Mouse (Mus musculus) heart, embryonic 11.5 days (tissue): ENCODE results near the gene Cnot11. TPM values are rescaled to one million over a fixed set of nuclear protein-coding genes. Genes with fewer than 3 reads are reported as not detected.

ENCODE experiments used
- ATAC-seq: fragments of 200-750 bp; cut with Nextera tagmentation; replicated peaks from 2 replicates; pipeline ENCODE4 v1.8.0; 2017; ENCODE audit warnings: moderate library complexity; ENCODE audit not compliant: insufficient number of reproducible peaks, low FRiP score, low TSS enrichment
- H3K27ac ChIP-seq: fragments of 300-500 bp; sonication (generic); 2 replicates; pipeline ENCODE4 v1.5.1; 2014; ENCODE audit warnings: mild to moderate bottlenecking, low read depth, low read length
- H3K27me3 ChIP-seq: fragments of 300-500 bp; sonication (generic); 2 replicates; pipeline ENCODE4 v1.6.1; 2014; ENCODE audit warnings: mild to moderate bottlenecking, low read length, mixed read lengths; ENCODE audit not compliant: control insufficient read depth, insufficient read depth
- H3K36me3 ChIP-seq: fragments of 300-500 bp; sonication (generic); 2 replicates; pipeline ENCODE4 v1.6.1; 2014; ENCODE audit warnings: mild to moderate bottlenecking, low read length, moderate library complexity, mixed read lengths; ENCODE audit not compliant: control insufficient read depth, insufficient read depth
- H3K4me1 ChIP-seq: fragments of 300-500 bp; sonication (generic); 2 replicates; pipeline ENCODE4 v1.6.1; 2014; ENCODE audit warnings: low read length; ENCODE audit not compliant: control insufficient read depth, insufficient read depth
- H3K4me2 ChIP-seq: fragments of 300-500 bp; sonication (generic); 2 replicates; pipeline ENCODE4 v1.6.1; 2014; ENCODE audit warnings: mild to moderate bottlenecking, moderate library complexity
- H3K4me3 ChIP-seq: fragments of 300-500 bp; sonication (generic); 2 replicates; pipeline ENCODE4 v1.5.1; 2014; ENCODE audit warnings: low read depth, low read length
- H3K9ac ChIP-seq: fragments of 300-500 bp; sonication (generic); 2 replicates; pipeline ENCODE4 v1.6.1; 2014; ENCODE audit warnings: mild to moderate bottlenecking, low read depth, low read length, moderate library complexity
- H3K9me3 ChIP-seq: fragments of 300-500 bp; sonication (generic); replicated peaks from 2 replicates; pipeline ENCODE4 v1.6.1; 2016; ENCODE audit warnings: low read length; ENCODE audit not compliant: control insufficient read depth
- WGBS: fragments of 180-500 bp; shearing (Covaris S2); extraction: QIAGEN DNeasy Blood & Tissue Kit; methylation state at CpG from one replicate; pipeline ENCODE4 v1.1.7; 2014; ENCODE audit not compliant: insufficient replicate concordance; 5-methylcytosine and 5-hydroxymethylcytosine counted together
- polyA plus RNA-seq: library from polyadenylated mRNA; unstranded; fragments of >200 nt; fragmentation: Nextera tagmentation; extraction: Ambion mirVana; gene quantifications from 2 replicates; pipeline ENCODE4 v1.2.1, GENCODE M21; 2014

The Cnot11 gene
- polyA plus RNA-seq, 1 experiment from 2014 or later: 20.0 TPM

DNA sequence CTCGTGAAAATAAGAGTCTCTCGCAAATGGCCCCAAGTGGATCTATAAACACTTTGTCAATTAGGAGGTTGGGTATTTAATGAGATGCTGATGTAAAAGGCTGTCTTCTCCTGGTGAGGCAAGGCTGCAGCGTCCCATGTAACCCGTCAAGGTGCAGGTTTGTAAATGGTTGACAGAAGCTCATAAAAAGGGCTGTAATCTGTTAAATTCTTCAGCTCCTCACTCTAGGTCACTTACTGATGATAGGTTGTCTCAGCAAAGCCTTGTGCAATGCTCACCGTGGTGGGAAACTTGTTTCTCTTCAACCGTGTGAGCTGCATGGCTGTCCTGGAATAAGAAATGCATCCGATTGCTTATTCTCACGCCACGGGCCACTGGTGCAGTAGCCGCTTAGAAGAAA, 59.0 kb downstream of the Cnot11 start:
- H3K9me3 ChIP-seq: no peaks in the 10 kb centered on the region
- no peaks in the 10 kb centered on the region for H3K27me3 ChIP-seq
- ATAC-seq: no peak
- H3K4me3 ChIP-seq: no peak overlapping the region
- no peak overlapping the region for H3K9ac ChIP-seq
- no peak overlapping the region for H3K27ac ChIP-seq
- no peak overlapping the region for H3K4me2 ChIP-seq
- H3K4me1 ChIP-seq: no peaks in the 10 kb centered on the region
- H3K36me3 ChIP-seq: no peaks in the 10 kb centered on the region
- 82% methylated on average over 10 of the region's 10 CpGs for WGBS

Other genes starting within 250 kb of the Cnot11 start
- gene Rpl31, start 167.2 kb upstream of the Cnot11 start, polyA plus RNA-seq: 408 and 438 TPM in 2 replicates
- gene Tbc1d8, start 56.2 kb upstream of the Cnot11 start, polyA plus RNA-seq: 11.4 and 12.2 TPM in 2 replicates
- gene Rnf149, start 42.4 kb downstream of the Cnot11 start, polyA plus RNA-seq: 19.0 TPM in 2 replicates
- gene Creg2, start 116.5 kb downstream of the Cnot11 start, polyA plus RNA-seq: 0.03 and 0.06 TPM in 2 replicates
- gene Rfx8, start 186.0 kb downstream of the Cnot11 start, polyA plus RNA-seq: 0.74 and 1.5 TPM in 2 replicates